Mouse (Mus musculus) heart, embryonic 14.5 days (tissue): ENCODE data around the gene 1700015F17Rik. TPM values are rescaled to one million over a fixed set of nuclear protein-coding genes. Genes with fewer than 3 reads are reported as not detected.

Experiments
- ATAC-seq: fragments of 200-750 bp; cut with Nextera tagmentation; 2 replicates; pipeline ENCODE4 v1.8.0; 2017; ENCODE audit warnings: low read depth, moderate TSS enrichment; ENCODE audit not compliant: insufficient number of reproducible peaks, insufficient read depth, low FRiP score
- H3K27ac ChIP-seq, 2 experiments: fragments of 200-500 bp in 1 of 2; fragments of 300-500 bp in 1 of 2; sonication (generic) in 1 of 2; replicated peaks in 1 of 2; 2 replicates each; pipeline ENCODE4 v1.5.1; 2012 to 2014; ENCODE audit warnings: low read depth in 2 of 2, low read length in 2 of 2, control low read depth in 1 of 2, mild to moderate bottlenecking in 1 of 2, mixed read lengths in 1 of 2; ENCODE audit not compliant: control insufficient read depth in 1 of 2, insufficient read depth in 1 of 2
- H3K27me3 ChIP-seq: fragments of 300-500 bp; sonication (generic); 2 replicates; pipeline ENCODE4 v1.6.1; 2014; ENCODE audit warnings: mild to moderate bottlenecking, low read length, control low read depth; ENCODE audit not compliant: control insufficient read depth, insufficient read depth
- H3K36me3 ChIP-seq: fragments of 300-500 bp; sonication (generic); 2 replicates; pipeline ENCODE4 v1.6.1; 2014; ENCODE audit warnings: mild to moderate bottlenecking, control low read depth, low read length, mixed read lengths; ENCODE audit not compliant: control insufficient read depth, insufficient read depth
- H3K4me1 ChIP-seq, 2 experiments: fragments of 200-500 bp in 1 of 2; fragments of 300-500 bp in 1 of 2; sonication (generic) in 1 of 2; 2 replicates each; pipeline ENCODE4 v1.6.1; 2012 to 2014; ENCODE audit warnings: low read length in 2 of 2, control low read depth in 1 of 2, mixed read lengths in 1 of 2; ENCODE audit not compliant: control insufficient read depth in 2 of 2, insufficient read depth in 2 of 2
- H3K4me2 ChIP-seq: fragments of 300-500 bp; sonication (generic); 2 replicates; pipeline ENCODE4 v1.6.1; 2014; ENCODE audit warnings: mild to moderate bottlenecking, low read length
- H3K4me3 ChIP-seq, 2 experiments: fragments of 200-500 bp in 1 of 2; fragments of 300-500 bp in 1 of 2; sonication (generic) in 1 of 2; 2 replicates each; pipeline ENCODE4 v1.5.1; 2012 to 2014; ENCODE audit warnings: low read length in 2 of 2, mild to moderate bottlenecking in 2 of 2, control low read depth in 1 of 2, low read depth in 1 of 2, moderate library complexity in 1 of 2; ENCODE audit not compliant: control insufficient read depth in 1 of 2, insufficient read depth in 1 of 2
- H3K9ac ChIP-seq: fragments of 300-500 bp; sonication (generic); 2 replicates; pipeline ENCODE4 v1.6.1; 2014; ENCODE audit warnings: mild to moderate bottlenecking, low read length
- H3K9me3 ChIP-seq: fragments of 300-500 bp; sonication (generic); 2 replicates; pipeline ENCODE4 v1.6.1; 2016; ENCODE audit warnings: low read length, control low read depth; ENCODE audit not compliant: control insufficient read depth
- WGBS: fragments of 180-500 bp; shearing (Covaris S2); extraction: QIAGEN DNeasy Blood & Tissue Kit; methylation state at CpG from one replicate; pipeline ENCODE4 v1.1.7; 2014; 5-methylcytosine and 5-hydroxymethylcytosine counted together
- polyA plus RNA-seq: library from polyadenylated mRNA; unstranded; fragments of >200 nt; fragmentation: Nextera tagmentation; extraction: Ambion mirVana; gene quantifications from 2 replicates; pipeline ENCODE4 v1.2.1, GENCODE M21; 2014

1700015F17Rik gene
- polyA plus RNA-seq, 1 experiment from 2014 or later, result not detected

DNA sequence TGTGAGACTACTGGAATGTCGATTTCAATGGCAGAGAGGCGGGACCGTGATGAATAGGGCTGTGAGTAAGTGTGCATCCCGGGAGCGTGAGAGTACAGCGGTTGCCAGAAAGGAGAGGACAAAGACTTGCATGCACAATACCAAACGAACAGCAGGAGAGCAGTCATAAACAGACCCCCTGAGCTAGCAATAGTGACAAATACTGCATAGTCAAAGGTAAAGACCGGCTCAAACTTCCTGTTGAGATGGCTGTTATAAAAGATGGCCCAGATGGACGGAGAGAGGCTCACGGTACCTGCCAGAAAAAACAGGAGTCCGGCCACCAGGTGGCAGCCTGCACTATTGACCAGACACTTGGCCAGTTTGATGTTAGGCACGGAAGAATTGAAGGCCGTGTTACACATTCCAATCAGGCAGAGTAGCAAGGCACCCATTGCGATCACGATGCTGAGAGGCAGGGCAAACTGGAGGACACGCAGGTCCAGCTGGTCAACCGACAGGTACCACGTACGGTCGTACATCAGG is 28.8 kb upstream of the 1700015F17Rik start:
- Histone ChIP-seq H3K27me3 (no peaks in the 10 kb centered on the region), H3K9ac (no peak overlapping the region), H3K9me3 (no peaks in the 10 kb centered on the region), H3K4me1 (peaks cover 2 to 11% of the 10 kb centered on the region in 2 experiments; a peak in 3 of 4 replicates), H3K36me3 (peaks cover 59% of the 10 kb centered on the region), H3K27ac (no peak overlapping the region), H3K4me3 (no peak overlapping the region), H3K4me2 (no peak overlapping the region)
- 60% methylated on average over 20 of the region's 20 CpGs for WGBS
- no peak for ATAC-seq

DNA sequence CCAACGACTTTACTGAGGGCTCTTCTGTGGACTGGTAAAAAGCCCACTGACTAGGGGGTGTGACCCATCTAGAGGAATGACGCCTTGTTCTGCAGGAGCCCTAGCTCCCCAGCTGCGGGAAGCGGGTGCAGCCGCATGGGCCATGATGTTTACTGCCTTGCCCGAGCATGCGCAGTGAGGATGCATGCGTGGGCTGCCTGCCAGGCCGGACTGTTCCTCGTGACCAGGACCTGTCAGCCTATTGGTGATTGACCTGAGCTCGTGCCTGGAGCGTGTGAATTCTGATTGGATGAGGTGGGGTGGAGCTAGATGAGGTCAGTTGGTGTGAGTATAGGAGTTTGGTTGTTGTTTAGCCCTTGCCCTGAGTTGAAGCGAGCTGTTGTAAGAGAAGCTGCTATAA is 25.5 kb upstream of the 1700015F17Rik start:
- H3K36me3 ChIP-seq, result peaks cover 44% of the 10 kb centered on the region
- WGBS, result 88% methylated on average over 13 of the region's 13 CpGs
- no peaks in the 10 kb centered on the region for H3K9me3 ChIP-seq
- no peaks in the 10 kb centered on the region for H3K4me1 ChIP-seq
- no peak overlapping the region for H3K4me3 ChIP-seq
- ATAC-seq, result no peak
- no peak overlapping the region for H3K9ac ChIP-seq
- no peak overlapping the region for H3K27ac ChIP-seq
- H3K27me3 ChIP-seq, result no peaks in the 10 kb centered on the region
- H3K4me2 ChIP-seq, result no peak overlapping the region

DNA sequence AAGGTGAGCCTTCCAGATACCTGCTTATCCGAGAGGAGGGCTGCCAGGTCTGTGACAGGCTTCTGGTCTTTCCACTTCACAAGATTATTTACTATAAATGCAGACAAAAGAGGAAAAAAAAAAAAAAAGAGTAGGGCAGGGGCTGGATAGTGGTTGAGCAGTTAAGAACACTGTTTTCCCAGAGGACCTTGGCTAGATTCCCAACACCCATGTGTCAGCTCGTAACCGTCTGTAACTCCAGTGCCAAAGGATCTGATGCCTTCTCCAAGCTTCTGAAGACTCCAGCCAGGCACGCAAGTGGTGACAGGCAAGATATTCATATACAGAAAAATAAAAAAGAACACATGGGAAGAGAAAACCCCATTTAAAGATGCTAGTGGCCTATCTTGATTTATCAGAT is 24.4 kb upstream of the 1700015F17Rik start:
- Histone ChIP-seq H3K27me3 (no peaks in the 10 kb centered on the region), H3K9ac (no peak overlapping the region), H3K9me3 (no peaks in the 10 kb centered on the region), H3K4me2 (no peak overlapping the region), H3K27ac (no peak overlapping the region), H3K4me1 (no peaks in the 10 kb centered on the region), H3K36me3 (peaks cover 40% of the 10 kb centered on the region), H3K4me3 (no peak overlapping the region)
- WGBS, result 82% methylated on average over 4 of the region's 4 CpGs
- ATAC-seq, result no peak

DNA sequence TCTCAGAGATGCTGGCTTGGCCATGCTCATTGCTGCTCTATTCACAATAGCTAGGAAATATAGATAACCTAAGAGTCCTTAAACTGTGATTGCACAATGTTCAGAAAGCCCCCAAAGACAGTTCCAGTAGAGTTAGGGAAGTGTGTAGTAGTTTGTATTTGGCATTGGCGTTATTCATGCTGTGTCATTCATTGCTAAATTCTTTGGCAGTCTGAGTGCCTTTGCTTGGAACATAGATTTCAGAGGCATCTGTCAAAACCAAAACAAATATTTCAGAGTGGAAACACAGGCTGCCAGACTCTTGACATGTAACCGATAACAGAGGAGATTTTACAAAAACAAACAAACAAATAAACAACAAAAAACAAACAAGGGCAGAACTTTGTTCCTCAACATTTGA is 22.6 kb upstream of the 1700015F17Rik start:
- no peak overlapping the region for H3K9ac ChIP-seq
- H3K4me3 ChIP-seq, result no peak overlapping the region
- no peak overlapping the region for H3K4me2 ChIP-seq
- H3K36me3 ChIP-seq, result peaks cover 24% of the 10 kb centered on the region
- no peaks in the 10 kb centered on the region for H3K9me3 ChIP-seq
- H3K27me3 ChIP-seq, result no peaks in the 10 kb centered on the region
- H3K4me1 ChIP-seq, result no peaks in the 10 kb centered on the region
- 82% methylated on average over 2 of the region's 2 CpGs for WGBS
- no peak overlapping the region for H3K27ac ChIP-seq
- ATAC-seq, result no peak

DNA sequence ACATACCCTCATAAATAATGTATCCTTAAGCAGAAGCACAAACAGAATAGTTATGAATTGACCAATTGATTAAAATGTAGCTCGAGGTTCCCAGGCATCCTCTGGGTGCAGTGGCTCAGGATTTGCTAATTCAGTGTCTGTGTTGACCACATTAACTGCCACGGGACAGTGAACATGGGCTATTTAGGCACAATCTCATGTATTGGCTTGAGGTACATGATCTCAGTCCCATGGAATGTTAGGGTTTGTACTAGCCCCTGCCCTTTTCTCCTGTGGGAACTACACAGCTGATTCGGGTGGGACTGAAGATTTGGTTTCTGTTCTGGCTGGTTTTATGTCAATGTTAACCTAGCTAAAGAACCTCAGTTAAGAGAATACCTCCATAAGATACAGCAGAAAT is 17.4 kb upstream of the 1700015F17Rik start:
- 52% methylated on average over 3 of the region's 3 CpGs for WGBS
- Histone ChIP-seq H3K4me2 (no peak overlapping the region), H3K36me3 (no peaks in the 10 kb centered on the region), H3K27ac (no peak overlapping the region), H3K4me1 (peaks cover 0 to 2% of the 10 kb centered on the region in 2 experiments; a peak in 1 of 4 replicates), H3K27me3 (no peaks in the 10 kb centered on the region), H3K4me3 (no peak overlapping the region), H3K9ac (peak overlapping the region; percentile 21; the same call in 1 of the 2 replicates), H3K9me3 (no peaks in the 10 kb centered on the region)
- ATAC-seq, result no peak

DNA sequence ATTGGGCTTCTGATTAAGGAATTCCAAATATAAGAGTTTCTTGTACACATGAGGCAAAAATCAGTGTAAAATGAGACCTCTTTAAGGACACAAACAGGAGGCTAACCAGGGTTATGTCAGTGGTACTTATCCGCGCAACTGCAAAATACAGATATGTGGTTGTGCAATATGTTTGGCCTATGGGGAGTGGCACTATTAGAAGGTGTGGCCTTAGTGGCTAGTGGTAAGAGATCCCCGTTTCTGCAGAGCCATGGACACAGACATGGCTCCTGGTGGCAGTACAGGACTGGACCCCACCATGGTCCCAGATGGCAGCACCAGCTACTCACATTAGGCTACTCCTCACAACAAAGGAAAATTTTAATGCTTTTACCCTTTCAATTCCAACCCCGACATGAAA is 16.1 kb upstream of the 1700015F17Rik start:
- Histone ChIP-seq H3K4me1 (peaks cover 0 to 2% of the 10 kb centered on the region in 2 experiments; a peak in 1 of 4 replicates), H3K27ac (no peak overlapping the region), H3K27me3 (no peaks in the 10 kb centered on the region), H3K36me3 (no peaks in the 10 kb centered on the region), H3K9me3 (no peaks in the 10 kb centered on the region), H3K9ac (no peak overlapping the region), H3K4me2 (no peak overlapping the region), H3K4me3 (no peak overlapping the region)
- ATAC-seq, result no peak
- 83% methylated on average over 4 of the region's 4 CpGs for WGBS

DNA sequence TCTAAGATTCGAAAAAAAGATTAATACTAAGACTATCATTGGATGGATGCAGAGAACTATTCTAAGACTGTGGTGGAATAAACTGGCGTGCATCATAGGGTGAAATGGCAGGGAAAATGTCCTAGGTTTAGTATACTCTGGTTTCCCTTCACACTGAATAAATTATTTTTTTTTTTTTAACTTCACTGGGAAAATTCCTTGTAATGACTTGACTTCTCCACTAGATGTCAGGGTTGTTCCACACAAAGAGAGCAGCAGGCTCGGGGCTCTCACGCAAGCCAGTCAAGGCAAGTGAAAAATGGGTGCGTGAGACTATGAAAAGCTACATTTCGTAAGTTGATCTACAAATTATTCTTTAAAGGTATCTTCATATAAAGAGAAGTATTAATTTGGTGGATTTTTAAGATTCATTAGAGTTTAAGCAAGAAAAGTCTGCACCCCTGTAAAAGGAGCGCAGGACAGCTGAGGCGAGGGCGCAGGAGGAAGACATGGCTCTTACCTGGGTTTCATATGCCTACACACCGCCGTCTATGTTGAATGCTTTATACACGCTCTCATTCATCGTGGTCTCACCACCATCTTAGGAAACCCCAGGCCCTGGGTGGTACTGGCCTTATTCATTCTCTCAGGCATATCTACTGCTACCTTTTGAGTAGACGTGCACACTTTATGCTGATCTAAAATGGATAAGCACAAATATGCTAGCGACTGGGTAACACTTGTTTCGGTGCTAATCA is 15.5 kb upstream of the 1700015F17Rik start:
- peaks cover 0 to 2% of the 10 kb centered on the region in 2 experiments; a peak in 1 of 4 replicates for H3K4me1 ChIP-seq
- H3K9me3 ChIP-seq, result no peaks in the 10 kb centered on the region
- H3K36me3 ChIP-seq, result no peaks in the 10 kb centered on the region
- no peak for ATAC-seq
- no peak overlapping the region for H3K4me3 ChIP-seq
- peak overlapping the region; percentile 35 for H3K4me2 ChIP-seq
- H3K27ac ChIP-seq, result no peak overlapping the region
- no peak overlapping the region for H3K9ac ChIP-seq
- H3K27me3 ChIP-seq, result no peaks in the 10 kb centered on the region
- 35% methylated on average over 16 of the region's 16 CpGs for WGBS
